Mouse (Mus musculus) neural tube, embryonic 11.5 days (tissue): ENCODE results near the gene Atxn7l3. TPM values are rescaled to one million over a fixed set of nuclear protein-coding genes. Genes with fewer than 3 reads are reported as not detected.

Experiments used
- ATAC-seq: fragments of 200-750 bp; cut with Nextera tagmentation; 2 replicates; pipeline ENCODE4 v1.8.0; 2017; ENCODE audit warnings: moderate number of reproducible peaks, mild to moderate bottlenecking, moderate TSS enrichment, moderate library complexity; ENCODE audit not compliant: insufficient read depth, low FRiP score, low TSS enrichment
- DNase-seq: peaks from one replicate; pipeline ENCODE4 v3.0.0-alpha.2; 2015; ENCODE audit warnings: low spot score
- H3K27ac ChIP-seq: fragments of 300-500 bp; sonication (generic); 2 replicates; pipeline ENCODE4 v1.5.1; 2014; ENCODE audit warnings: low read depth, mild to moderate bottlenecking, low read length
- H3K27me3 ChIP-seq: fragments of 300-500 bp; sonication (generic); 2 replicates; pipeline ENCODE4 v1.6.1; 2014; ENCODE audit warnings: mild to moderate bottlenecking, low read length, mixed read lengths; ENCODE audit not compliant: control insufficient read depth, insufficient read depth
- H3K36me3 ChIP-seq: fragments of 300-500 bp; sonication (generic); 2 replicates; pipeline ENCODE4 v1.6.1; 2014; ENCODE audit warnings: mild to moderate bottlenecking, low read length, moderate library complexity, mixed read lengths; ENCODE audit not compliant: control insufficient read depth, insufficient read depth
- H3K4me1 ChIP-seq: fragments of 300-500 bp; sonication (generic); 2 replicates; pipeline ENCODE4 v1.6.1; 2014; ENCODE audit warnings: low read length, mixed read lengths; ENCODE audit not compliant: control insufficient read depth, insufficient read depth
- H3K4me2 ChIP-seq: fragments of 300-500 bp; sonication (generic); 2 replicates; pipeline ENCODE4 v1.6.1; 2014; ENCODE audit warnings: low read depth, mild to moderate bottlenecking, moderate library complexity
- H3K4me3 ChIP-seq: fragments of 300-500 bp; sonication (generic); 2 replicates; pipeline ENCODE4 v1.5.1; 2014; ENCODE audit warnings: low read depth, low read length
- H3K9ac ChIP-seq: fragments of 300-500 bp; sonication (generic); 2 replicates; pipeline ENCODE4 v1.6.1; 2014; ENCODE audit warnings: mild to moderate bottlenecking, low read length
- H3K9me3 ChIP-seq: fragments of 300-500 bp; sonication (generic); 2 replicates; pipeline ENCODE4 v1.6.1; 2016; ENCODE audit warnings: low read length; ENCODE audit not compliant: control insufficient read depth
- WGBS: fragments of 180-500 bp; shearing (Covaris S2); extraction: QIAGEN DNeasy Blood & Tissue Kit; methylation state at CpG from one replicate; pipeline ENCODE4 v1.1.7; 2014; 5-methylcytosine and 5-hydroxymethylcytosine counted together
- polyA plus RNA-seq: library from polyadenylated mRNA; unstranded; fragments of >200 nt; fragmentation: Nextera tagmentation; extraction: Ambion mirVana; gene quantifications from 2 replicates; pipeline ENCODE4 v1.2.1, GENCODE M21; 2014

The Atxn7l3 gene
- polyA plus RNA-seq, 1 experiment from 2014 or later: 20.0 TPM

- Histone ChIP-seq H3K4me2 (no peak overlapping the region), H3K4me1 (no peaks in the 10 kb centered on the region), H3K27me3 (no peaks in the 10 kb centered on the region), H3K9me3 (no peaks in the 10 kb centered on the region), H3K27ac (no peak overlapping the region), H3K36me3 (no peaks in the 10 kb centered on the region), H3K4me3 (no peak overlapping the region), H3K9ac (no peak overlapping the region)
- no peak for DNase-seq
- 45% methylated on average over 9 of the region's 9 CpGs for WGBS
- no peak for ATAC-seq
Observed at GRCm38 (mm10) chr11:102334973-102335700, 38.7 kb upstream of the Atxn7l3 start.

GRCm38 (mm10) chr11:102334010-102334409 is 37.6 kb upstream of the Atxn7l3 start:
- Histone ChIP-seq H3K4me2 (no peak overlapping the region), H3K36me3 (no peaks in the 10 kb centered on the region), H3K9ac (no peak overlapping the region), H3K9me3 (no peaks in the 10 kb centered on the region), H3K4me1 (no peaks in the 10 kb centered on the region), H3K27ac (no peak overlapping the region), H3K27me3 (no peaks in the 10 kb centered on the region), H3K4me3 (no peak overlapping the region)
- DNase-seq (no peak), ATAC-seq (no peak)
- WGBS: 77% methylated on average over 4 of the region's 4 CpGs

- no peak for DNase-seq
- Histone ChIP-seq H3K4me1 (no peaks in the 10 kb centered on the region), H3K36me3 (no peaks in the 10 kb centered on the region), H3K27ac (no peak overlapping the region), H3K4me3 (no peak overlapping the region), H3K9ac (no peak overlapping the region), H3K4me2 (no peak overlapping the region), H3K27me3 (no peaks in the 10 kb centered on the region), H3K9me3 (no peaks in the 10 kb centered on the region)
- ATAC-seq: no peak
Observed at GRCm38 (mm10) chr11:102333061-102333460, 36.6 kb upstream of the Atxn7l3 start.

GRCm38 (mm10) chr11:102331806-102332205 is 35.4 kb upstream of the Atxn7l3 start:
- DNase-seq: no peak
- ATAC-seq: no peak
- H3K4me3 ChIP-seq: no peak overlapping the region

GRCm38 (mm10) chr11:102330039-102330438 is 33.6 kb upstream of the Atxn7l3 start:
- Histone ChIP-seq H3K27me3 (no peaks in the 10 kb centered on the region), H3K4me2 (no peak overlapping the region), H3K27ac (no peak overlapping the region), H3K4me1 (no peaks in the 10 kb centered on the region), H3K9ac (no peak overlapping the region), H3K4me3 (no peak overlapping the region), H3K36me3 (no peaks in the 10 kb centered on the region), H3K9me3 (no peaks in the 10 kb centered on the region)
- no peak for ATAC-seq
- no peak for DNase-seq
- 83% methylated on average over 3 of the region's 3 CpGs for WGBS

More at GRCm38 (mm10) chr11:102331806-102332205, 35.4 kb upstream of the Atxn7l3 start:
- Histone ChIP-seq H3K4me2 (no peak overlapping the region), H3K9ac (no peak overlapping the region), H3K36me3 (no peaks in the 10 kb centered on the region), H3K4me1 (no peaks in the 10 kb centered on the region), H3K27me3 (no peaks in the 10 kb centered on the region), H3K27ac (no peak overlapping the region), H3K9me3 (no peaks in the 10 kb centered on the region)
- 49% methylated on average over 4 of the region's 4 CpGs for WGBS

- Histone ChIP-seq H3K27me3 (no peaks in the 10 kb centered on the region), H3K9ac (no peak overlapping the region), H3K4me1 (no peaks in the 10 kb centered on the region), H3K36me3 (no peaks in the 10 kb centered on the region), H3K4me3 (no peak overlapping the region), H3K4me2 (no peak overlapping the region), H3K9me3 (no peaks in the 10 kb centered on the region), H3K27ac (no peak overlapping the region)
- DNase-seq (no peak), ATAC-seq (no peak)
Observed at GRCm38 (mm10) chr11:102329518-102329917, 33.1 kb upstream of the Atxn7l3 start.

GRCm38 (mm10) chr11:102327839-102328238 is 31.4 kb upstream of the Atxn7l3 start:
- no peaks in the 10 kb centered on the region for H3K27me3 ChIP-seq
- no peak overlapping the region for H3K27ac ChIP-seq
- no peaks in the 10 kb centered on the region for H3K9me3 ChIP-seq
- no peak overlapping the region for H3K9ac ChIP-seq
- H3K4me2 ChIP-seq: no peak overlapping the region
- no peaks in the 10 kb centered on the region for H3K4me1 ChIP-seq
- ATAC-seq (no peak), DNase-seq (no peak)
- 81% methylated on average over 7 of the region's 7 CpGs for WGBS
- no peak overlapping the region for H3K4me3 ChIP-seq
- H3K36me3 ChIP-seq: no peaks in the 10 kb centered on the region

GRCm38 (mm10) chr11:102327250-102327649 is 30.8 kb upstream of the Atxn7l3 start:
- no peaks in the 10 kb centered on the region for H3K9me3 ChIP-seq
- no peaks in the 10 kb centered on the region for H3K36me3 ChIP-seq
- DNase-seq: no peak
- WGBS: 66% methylated on average over 5 of the region's 5 CpGs
- no peaks in the 10 kb centered on the region for H3K27me3 ChIP-seq
- H3K9ac ChIP-seq: no peak overlapping the region
- H3K4me3 ChIP-seq: no peak overlapping the region
- H3K27ac ChIP-seq: no peak overlapping the region
- no peak overlapping the region for H3K4me2 ChIP-seq
- ATAC-seq: no peak
- H3K4me1 ChIP-seq: no peaks in the 10 kb centered on the region

- Histone ChIP-seq H3K27ac (no peak overlapping the region), H3K36me3 (no peaks in the 10 kb centered on the region), H3K27me3 (no peaks in the 10 kb centered on the region; the same call in 1 of the 2 replicates), H3K4me1 (peaks cover 6% of the 10 kb centered on the region), H3K9ac (no peak overlapping the region), H3K4me2 (no peak overlapping the region), H3K4me3 (no peak overlapping the region), H3K9me3 (no peaks in the 10 kb centered on the region)
- WGBS: 71% methylated on average over 1 of the region's 1 CpGs
- DNase-seq (no peak), ATAC-seq (no peak)
Observed at GRCm38 (mm10) chr11:102323516-102323915, 27.1 kb upstream of the Atxn7l3 start.
